Mouse (Mus musculus): ENCODE results near the gene Cdkal1.

Gene Cdkal1

GRCm38 (mm10) chr13:29621881-29622280 lies 233.6 kb downstream of the Cdkal1 start:
- DNase-seq: no peak

DNA sequence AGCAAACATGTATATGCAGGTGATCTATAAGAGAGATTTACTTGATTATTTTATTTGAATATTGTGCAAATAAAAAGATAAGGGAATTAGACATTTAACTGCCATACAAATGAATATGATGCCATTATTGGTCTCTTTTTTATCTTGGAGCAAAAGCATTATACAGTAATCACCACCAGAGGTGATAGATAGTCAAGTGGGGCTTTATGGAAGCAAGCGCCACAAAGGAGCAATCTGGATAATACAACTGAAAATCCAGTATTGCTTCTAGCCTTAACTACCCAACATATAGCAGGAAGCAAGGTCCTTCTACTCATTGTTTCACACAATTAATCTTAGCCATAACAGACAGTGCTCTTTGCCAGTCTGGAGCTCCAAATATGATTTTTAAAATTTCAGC lies 234.1 kb downstream of the Cdkal1 start:
- no peak for DNase-seq

GRCm38 (mm10) chr13:29620826-29621225 lies 234.6 kb downstream of the Cdkal1 start:
- DNase-seq: no peak

DNA sequence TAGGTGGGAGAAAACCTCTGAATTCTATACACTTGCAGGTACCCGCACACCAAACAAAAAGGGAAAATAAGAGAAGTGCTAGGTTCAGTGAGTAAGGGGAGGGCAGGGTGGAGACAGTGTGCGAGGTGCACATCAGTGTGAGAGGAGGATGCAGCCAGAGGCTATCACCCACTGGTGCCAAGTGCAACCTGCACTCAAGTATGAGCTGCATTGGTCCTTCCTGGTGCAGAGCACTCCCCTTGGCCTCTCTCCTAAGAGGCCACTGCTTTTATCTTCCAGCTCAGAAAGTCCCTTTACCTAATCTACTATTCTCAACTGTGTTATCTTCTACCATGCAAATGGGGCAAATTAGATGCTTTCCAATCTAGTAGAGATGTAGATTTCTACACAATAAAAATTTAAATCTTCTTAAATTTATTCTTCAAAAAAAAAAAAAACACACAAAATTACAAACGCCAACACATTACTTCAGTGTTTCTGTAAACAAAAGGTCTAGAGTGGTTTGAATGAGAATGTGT lies 238.8 kb downstream of the Cdkal1 start:
- DNase-seq: no peak

DNA sequence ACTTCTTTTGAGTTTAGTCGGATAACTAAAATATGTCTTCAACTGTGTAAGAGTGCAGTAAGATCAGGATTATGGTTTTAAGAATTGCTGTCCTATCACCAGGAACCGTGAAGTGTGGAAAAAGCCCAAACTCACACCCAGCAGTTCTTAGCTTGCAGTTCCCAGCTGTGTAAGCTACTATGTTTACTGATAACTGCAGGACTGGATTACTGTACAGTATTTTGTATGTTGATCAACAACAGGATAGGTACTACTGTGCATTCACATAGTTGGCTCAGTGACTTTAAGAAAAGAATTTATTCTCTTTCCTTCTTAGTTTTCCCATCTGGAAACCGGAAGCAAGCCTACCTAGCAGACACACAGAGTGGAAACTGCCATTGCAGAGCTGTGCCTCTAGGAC lies 239.5 kb downstream of the Cdkal1 start:
- no peak for DNase-seq

- no peak for DNase-seq
Measured at GRCm38 (mm10) chr13:29615081-29615480, 240.4 kb downstream of the Cdkal1 start.

DNA sequence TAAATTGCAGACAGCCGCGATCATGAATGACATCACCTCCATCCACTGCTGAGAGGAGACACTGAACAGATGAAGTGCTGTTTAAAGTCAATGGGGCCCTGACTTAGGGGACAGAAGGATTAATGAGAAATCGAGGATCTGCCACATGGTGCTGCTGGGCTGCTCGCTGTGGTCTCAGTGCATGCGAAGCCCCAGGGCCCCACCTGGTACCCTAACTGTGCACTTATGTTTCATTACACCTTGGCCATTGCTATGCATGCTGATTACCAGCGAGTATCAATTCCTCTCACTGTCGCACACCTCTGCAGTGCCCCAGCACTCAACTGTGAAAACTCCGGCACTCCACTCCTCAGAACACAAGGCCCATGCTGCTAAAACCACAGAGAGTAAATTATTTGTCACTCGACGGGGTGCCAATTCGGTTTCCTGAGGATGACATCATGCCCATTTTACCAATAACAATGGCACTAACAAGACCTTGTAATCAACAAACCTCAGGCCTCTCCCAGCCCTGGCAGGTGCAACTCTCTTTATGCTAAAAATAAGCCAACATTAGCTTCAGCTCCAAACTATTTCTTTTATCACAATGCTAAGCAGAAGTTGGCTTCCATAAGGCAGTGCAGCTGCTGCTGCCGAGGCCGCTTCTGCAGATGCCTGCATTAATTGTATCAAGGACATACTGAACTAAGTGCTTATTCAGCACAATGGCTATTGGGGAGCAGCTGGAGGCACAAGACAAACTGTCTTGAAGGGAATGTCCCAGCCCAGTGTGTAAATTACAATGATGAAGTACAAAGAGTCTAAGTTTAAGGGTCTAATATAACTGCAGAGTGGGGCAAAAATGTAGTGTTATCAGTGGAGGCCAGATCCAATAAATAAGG lies 245.2 kb downstream of the Cdkal1 start:
- DNase-seq: no peak

DNA sequence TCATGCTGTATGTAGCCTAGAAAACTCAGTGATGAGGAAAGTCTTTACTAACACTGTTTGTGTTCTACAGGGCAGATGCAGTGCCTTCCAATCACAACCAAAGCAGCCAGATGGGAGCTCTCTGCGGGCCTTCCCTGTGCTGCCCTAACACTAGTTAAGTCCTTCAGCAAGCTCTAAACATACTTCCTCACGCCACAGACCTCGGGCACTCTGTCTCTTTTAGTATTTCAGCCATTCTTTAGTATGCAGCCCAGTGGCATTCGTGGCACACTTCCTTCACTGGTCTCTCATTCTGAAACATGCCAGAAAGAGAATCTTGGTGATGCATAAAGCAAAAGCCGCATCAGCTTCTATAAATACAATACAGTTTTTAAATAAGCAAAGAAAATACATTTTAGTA lies 246.0 kb downstream of the Cdkal1 start:
- no peak for DNase-seq

DNA sequence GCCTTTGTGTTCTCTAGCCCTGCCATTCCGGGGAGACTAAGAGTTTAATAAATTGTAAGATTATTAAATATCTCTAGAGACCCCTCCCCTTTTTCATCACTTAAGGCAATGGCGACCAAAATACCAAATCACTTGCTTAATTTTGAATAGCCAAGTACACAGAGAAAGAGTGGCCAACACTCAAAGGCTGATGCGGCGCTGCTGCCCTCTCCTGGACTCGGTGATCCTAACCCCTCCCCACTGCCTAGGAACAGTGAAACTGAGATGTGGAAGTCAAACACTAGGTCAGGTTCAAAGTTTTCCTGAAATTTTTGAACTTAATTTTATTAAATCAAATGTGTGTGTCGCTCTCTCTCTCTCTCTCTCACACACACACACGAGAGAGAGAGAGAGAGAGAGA lies 251.2 kb downstream of the Cdkal1 start:
- no peak for DNase-seq

- DNase-seq: no peak
Measured at GRCm38 (mm10) chr13:29603597-29603996, 251.9 kb downstream of the Cdkal1 start.

GRCm38 (mm10) chr13:29601033-29601432 lies 254.4 kb downstream of the Cdkal1 start:
- no peak for DNase-seq

- DNase-seq: no peak
Measured at GRCm38 (mm10) chr13:29599646-29600045, 255.8 kb downstream of the Cdkal1 start.

- no peak for DNase-seq
Measured at GRCm38 (mm10) chr13:29596735-29597134, 258.7 kb downstream of the Cdkal1 start.

GRCm38 (mm10) chr13:29593096-29593495 lies 262.4 kb downstream of the Cdkal1 start:
- no peak for DNase-seq

DNA sequence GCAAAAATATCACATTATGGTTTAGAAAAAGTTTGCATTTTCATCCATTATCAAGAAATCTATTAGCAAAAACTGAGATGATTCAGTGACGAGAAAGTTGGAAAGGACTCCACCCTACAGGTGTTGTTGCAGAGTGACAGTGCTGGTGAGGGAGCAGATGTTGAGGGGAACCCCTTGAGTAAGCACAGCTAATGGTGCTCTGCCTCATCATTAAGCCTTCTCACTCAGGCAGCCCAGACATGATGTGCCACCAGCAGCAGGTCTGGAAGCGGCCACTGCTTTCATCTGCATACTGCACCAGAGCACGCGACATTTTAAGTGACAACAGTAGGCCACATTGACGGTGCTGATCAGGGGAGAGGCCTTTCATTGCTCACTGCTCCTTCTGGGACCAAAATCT lies 264.8 kb downstream of the Cdkal1 start:
- DNase-seq: no peak

DNA sequence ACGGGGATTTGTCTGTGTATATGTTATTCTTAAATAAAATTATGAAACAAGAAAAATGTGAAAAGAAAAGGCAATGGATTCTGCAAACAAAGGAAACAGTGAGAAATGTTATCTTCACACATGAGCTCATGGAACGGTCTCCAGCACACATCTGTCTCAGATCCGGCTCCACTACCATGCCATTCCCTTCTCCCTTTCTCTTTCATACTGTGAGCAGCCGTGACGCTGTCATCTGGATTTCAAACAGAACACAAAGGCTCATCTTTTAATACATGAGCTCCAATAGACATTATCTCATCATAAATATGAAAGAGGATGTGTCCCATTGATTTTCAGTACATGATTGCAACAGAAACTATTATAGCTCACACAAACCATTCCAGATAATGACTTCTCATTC lies 265.3 kb downstream of the Cdkal1 start:
- no peak for DNase-seq

GRCm38 (mm10) chr13:29588693-29589092 lies 266.8 kb downstream of the Cdkal1 start:
- DNase-seq: no peak

GRCm38 (mm10) chr13:29581762-29582700 lies 273.4 kb downstream of the Cdkal1 start:
- peak; percentile 23 for DNase-seq

- no peak for DNase-seq
Measured at GRCm38 (mm10) chr13:29580780-29581179, 274.7 kb downstream of the Cdkal1 start.

DNA sequence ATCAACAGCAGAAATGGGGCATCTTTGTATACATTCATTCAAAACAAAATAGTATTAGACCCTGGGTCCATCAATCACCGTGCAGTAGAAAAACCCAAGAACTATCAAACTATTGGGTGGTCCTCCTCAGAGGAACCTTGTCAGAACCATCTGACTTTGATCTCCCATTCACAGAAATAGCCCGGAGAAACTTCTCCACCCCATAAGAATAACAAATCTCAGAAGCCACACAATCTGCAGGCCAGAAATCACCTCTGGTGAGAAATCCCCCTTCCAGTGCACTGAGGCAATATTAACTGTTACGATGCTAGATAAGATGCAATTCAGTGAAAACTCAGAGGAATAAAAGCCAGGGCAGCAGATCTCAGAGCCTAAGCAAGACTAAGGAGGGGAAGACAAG lies 275.5 kb downstream of the Cdkal1 start:
- no peak for DNase-seq

- no peak for DNase-seq
Measured at GRCm38 (mm10) chr13:29578621-29579020, 276.9 kb downstream of the Cdkal1 start.

DNA sequence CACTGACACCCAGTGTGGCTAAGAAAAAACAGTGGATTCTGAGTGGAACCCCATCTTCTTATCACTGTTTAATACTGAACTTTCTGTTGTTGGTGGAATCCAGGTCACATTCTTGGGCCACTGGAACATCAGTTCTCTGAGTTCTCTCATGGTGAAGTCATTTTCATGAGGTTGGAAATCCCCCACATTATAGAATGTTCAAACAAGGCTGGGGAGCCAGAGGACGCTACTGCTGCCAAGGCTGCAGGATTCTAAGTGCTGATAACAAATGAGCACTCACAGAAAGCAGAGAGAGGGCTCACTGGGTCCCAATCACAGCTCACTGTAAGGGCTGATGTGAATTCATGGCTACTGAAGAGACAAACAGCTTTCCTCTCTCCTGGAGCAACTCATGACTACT lies 280.7 kb downstream of the Cdkal1 start:
- no peak for DNase-seq

- DNase-seq: no peak
Measured at GRCm38 (mm10) chr13:29572477-29572876, 283.0 kb downstream of the Cdkal1 start.

DNA sequence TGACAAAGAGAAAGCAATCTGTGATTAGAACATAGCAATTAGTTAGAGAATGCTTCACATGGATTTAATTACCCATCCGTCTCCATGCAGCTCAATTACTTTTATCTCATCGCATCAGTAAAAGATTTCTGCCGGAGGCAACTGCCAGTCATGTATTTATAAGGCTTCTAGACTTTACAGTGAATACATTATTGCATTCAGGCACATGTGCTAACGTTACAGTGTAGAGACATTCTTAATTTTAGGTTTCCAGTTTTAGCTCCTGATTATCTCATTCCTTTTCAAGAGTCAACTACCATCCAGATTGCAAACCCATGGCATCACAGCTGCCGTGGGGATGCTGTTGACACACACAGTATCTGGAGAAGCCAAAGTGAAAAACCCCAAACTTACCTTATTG lies 289.8 kb downstream of the Cdkal1 start:
- DNase-seq: no peak

All from cerebellum, adult 11-12 months (tissue).